Mouse (Mus musculus) MEL-GATA-1-ER (cell line): ENCODE measurements at regions not wholly inside any gene's neighbourhood (a gene's known extent, or its start where the extent isn't known, plus 50 kb on each side); places are given as distances from the start of the nearest gene placed in this dataset.

Experiments
- DNase-seq: peaks from one replicate; pipeline ENCODE4 v3.0.0-alpha.2; 2012; ENCODE audit warnings: low read depth; ENCODE audit errors: extremely low read depth

- DNase-seq: no peak
Observed at GRCm38 (mm10) chr15:68644862-68645261, 2144.2 kb upstream of the Lrrc6 start.

- DNase-seq: no peak
Observed at GRCm38 (mm10) chr15:68635633-68636032, 2134.9 kb upstream of the Lrrc6 start.

- no peak for DNase-seq
Observed at GRCm38 (mm10) chr15:68626976-68627375, 2126.3 kb upstream of the Lrrc6 start.

GRCm38 (mm10) chr15:68624831-68625230 is 2124.1 kb upstream of the Lrrc6 start:
- no peak for DNase-seq

GRCm38 (mm10) chr15:68620417-68621214 is 2119.9 kb upstream of the Lrrc6 start:
- no peak for DNase-seq

GRCm38 (mm10) chr15:68606110-68606791 is 2105.5 kb upstream of the Lrrc6 start:
- DNase-seq: no peak

GRCm38 (mm10) chr15:68605478-68605877 is 2104.8 kb upstream of the Lrrc6 start:
- DNase-seq: no peak

- DNase-seq: no peak
Observed at GRCm38 (mm10) chr15:68582177-68582576, 2081.5 kb upstream of the Lrrc6 start.

GRCm38 (mm10) chr15:68579486-68579885 is 2078.8 kb upstream of the Lrrc6 start:
- no peak for DNase-seq

- DNase-seq: no peak
Observed at GRCm38 (mm10) chr15:68560654-68561053, 2059.9 kb upstream of the Lrrc6 start.

GRCm38 (mm10) chr15:68556133-68556532 is 2055.4 kb upstream of the Lrrc6 start:
- DNase-seq: no peak

- DNase-seq: no peak
Observed at GRCm38 (mm10) chr15:68536055-68536325, 2035.3 kb upstream of the Lrrc6 start.

- no peak for DNase-seq
Observed at GRCm38 (mm10) chr15:68535297-68536054, 2034.8 kb upstream of the Lrrc6 start.

GRCm38 (mm10) chr15:68520759-68521158 is 2020.0 kb upstream of the Lrrc6 start:
- DNase-seq: no peak

- DNase-seq: no peak
Observed at GRCm38 (mm10) chr15:68512431-68512830, 2011.7 kb upstream of the Lrrc6 start.

GRCm38 (mm10) chr15:68508190-68508589 is 2007.5 kb upstream of the Lrrc6 start:
- DNase-seq: no peak

- no peak for DNase-seq
Observed at GRCm38 (mm10) chr15:68506093-68506492, 2005.4 kb upstream of the Lrrc6 start.

GRCm38 (mm10) chr15:68496438-68496837 is 1995.7 kb upstream of the Lrrc6 start:
- DNase-seq: no peak

- no peak for DNase-seq
Observed at GRCm38 (mm10) chr15:68484789-68485188, 1984.1 kb upstream of the Lrrc6 start.

- DNase-seq: no peak
Observed at GRCm38 (mm10) chr15:68477745-68478144, 1977.0 kb upstream of the Lrrc6 start.

- DNase-seq: no peak
Observed at GRCm38 (mm10) chr15:68471928-68472327, 1971.2 kb upstream of the Lrrc6 start.

- no peak for DNase-seq
Observed at GRCm38 (mm10) chr15:68462851-68463250, 1962.1 kb upstream of the Lrrc6 start.
